Mouse (Mus musculus): Measurements from ENCODE around the gene Miox.

The Miox gene

DNA sequence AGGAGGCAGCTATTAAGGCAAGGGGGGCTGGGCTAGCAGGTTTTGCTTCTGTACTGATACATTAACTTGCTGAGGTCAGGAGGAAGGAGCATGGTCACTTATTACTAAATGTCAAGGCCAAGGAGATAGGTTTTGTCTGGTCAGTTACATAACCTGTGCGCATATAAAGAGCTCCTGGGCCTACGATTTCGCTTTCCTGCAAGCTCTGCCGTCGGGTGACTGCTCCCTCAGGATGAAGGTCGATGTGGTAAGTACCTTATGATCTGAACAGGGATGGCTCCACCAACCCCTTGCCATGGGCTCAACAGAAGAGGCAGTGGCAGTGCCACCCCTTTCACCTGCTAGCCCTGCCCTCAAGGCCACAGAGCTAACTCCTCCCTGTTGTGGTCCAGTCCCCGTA is at the start of gene Miox:
Gene Miox (plus strand): TSS at position 128 of the 400 bp plus-strand sequence.
- no peak for DNase-seq (ENCODE audit: low spot score)

GRCm38 (mm10) chr15:89285004-89285403 is 49.2 kb upstream of the Miox start:
- DNase-seq (ENCODE audit: low spot score): no peak

GRCm38 (mm10) chr15:89285478-89285877 is 48.7 kb upstream of the Miox start:
- DNase-seq (ENCODE audit: low spot score): no peak

GRCm38 (mm10) chr15:89286114-89286513 is 48.1 kb upstream of the Miox start:
- no peak for DNase-seq (ENCODE audit: low spot score)

DNA sequence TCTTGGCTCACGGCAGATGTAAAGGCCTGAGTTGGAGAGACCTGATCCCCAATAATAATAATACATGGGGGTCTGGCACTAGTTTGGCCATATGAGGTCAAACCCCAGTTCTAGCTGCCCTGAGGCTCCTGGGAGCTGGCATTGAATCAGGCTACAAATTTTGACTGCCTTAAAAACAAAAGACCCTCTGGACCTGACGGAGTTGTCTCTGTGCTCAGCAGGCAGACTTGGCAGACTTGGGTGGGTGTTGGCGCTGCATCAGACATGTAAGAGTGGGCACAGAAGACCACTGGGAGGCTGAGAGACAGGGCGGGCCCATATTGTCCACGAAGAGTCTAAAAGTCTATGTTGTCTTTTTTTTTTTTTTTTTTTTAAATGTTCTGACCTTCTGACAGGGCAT is 47.6 kb upstream of the Miox start:
- DNase-seq (ENCODE audit: low spot score): no peak

DNA sequence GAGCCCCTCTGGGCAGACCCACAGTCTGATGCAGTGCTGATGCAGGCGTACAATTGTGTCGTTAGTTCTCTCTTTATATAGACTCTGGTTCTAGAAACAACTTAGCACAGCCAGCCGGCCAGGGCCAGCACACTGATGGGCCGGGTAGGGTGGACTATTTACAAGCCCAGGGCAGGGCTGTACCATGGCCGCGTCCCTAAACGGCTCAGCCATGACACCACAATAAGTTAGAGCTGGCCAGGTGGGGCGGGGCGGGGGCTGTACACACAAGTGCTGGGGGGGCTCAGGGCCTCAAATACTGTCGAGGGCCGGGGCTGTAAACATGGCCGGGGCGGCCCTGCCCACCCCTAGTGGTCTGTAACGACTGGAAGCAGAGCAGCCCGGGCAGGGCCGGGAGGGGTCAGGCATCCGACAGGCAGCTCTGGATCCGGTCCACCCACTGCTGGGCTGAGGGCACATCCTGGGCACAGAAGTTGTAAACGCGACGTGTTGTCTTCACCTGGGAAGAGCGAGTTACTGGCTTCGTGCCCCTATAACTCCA is 45.9 kb upstream of the Miox start:
- no peak for DNase-seq (ENCODE audit: low spot score)

DNA sequence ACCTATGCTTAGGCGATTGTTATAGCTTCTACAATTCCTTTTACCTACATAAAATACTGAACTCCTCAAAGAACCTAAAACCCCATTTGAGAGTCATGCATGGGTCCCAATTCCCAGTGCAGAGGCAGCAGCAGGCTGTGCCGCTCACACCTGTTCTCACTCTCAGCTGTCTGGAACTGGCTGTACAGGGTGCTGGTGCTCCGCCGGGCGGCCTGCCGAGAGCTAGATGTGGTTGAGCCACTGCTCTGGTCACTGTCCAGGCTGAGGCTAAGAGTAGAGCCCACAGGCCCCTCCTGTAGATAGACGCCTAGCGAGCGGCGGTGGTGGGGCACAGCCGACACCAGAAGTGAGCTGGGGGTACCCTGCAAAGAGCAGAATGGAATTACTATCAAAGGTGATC is 44.7 kb upstream of the Miox start:
- no peak for DNase-seq (ENCODE audit: low spot score)

- no peak for DNase-seq (ENCODE audit: low spot score)
Observed at GRCm38 (mm10) chr15:89291521-89291920, 42.7 kb upstream of the Miox start.

- no peak for DNase-seq (ENCODE audit: low spot score)
Observed at GRCm38 (mm10) chr15:89292795-89293194, 41.4 kb upstream of the Miox start.

DNA sequence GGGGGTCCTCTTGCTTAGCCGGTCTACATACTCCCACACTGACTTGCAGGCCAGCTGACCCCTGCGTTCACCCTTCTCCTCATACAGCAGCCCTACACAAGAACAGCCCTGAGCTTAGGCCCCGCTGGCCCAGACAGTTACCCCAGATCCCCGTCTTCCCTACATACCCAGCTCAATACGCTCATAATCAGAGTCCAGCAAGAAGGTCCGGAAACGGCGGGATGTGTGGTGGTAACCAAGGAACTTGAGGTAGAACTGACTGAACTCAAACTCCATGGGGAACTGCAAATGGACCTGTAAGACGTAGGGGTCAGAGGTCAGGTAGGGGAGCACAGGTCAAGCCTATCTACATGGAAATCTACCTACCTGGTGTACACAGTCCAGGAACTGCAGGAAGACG is 40.4 kb upstream of the Miox start:
- DNase-seq (ENCODE audit: low spot score): no peak

GRCm38 (mm10) chr15:89295580-89296165 is 38.5 kb upstream of the Miox start:
- DNase-seq (ENCODE audit: low spot score): no peak

DNA sequence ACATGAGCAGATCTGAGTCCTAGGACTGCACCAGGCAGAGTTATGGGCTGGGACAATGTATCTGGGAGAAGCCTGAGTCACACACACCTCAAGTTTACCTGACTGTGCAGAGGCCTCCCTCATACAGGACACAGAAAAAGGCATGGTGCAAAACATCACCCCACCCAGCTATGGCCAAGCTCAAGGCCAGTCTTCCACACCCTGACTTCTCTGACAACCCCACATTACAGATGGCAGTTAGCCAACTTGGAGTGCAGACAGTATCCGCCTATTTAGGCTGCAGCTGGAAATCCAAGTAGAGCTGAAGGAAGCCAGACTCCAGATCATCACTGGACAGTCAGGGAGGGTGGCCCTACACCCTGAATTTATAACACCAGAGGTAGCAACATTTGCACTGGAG is 37.7 kb upstream of the Miox start:
- DNase-seq (ENCODE audit: low spot score): peak; percentile 81

- no peak for DNase-seq (ENCODE audit: low spot score)
Observed at GRCm38 (mm10) chr15:89297695-89298094, 36.5 kb upstream of the Miox start.

DNA sequence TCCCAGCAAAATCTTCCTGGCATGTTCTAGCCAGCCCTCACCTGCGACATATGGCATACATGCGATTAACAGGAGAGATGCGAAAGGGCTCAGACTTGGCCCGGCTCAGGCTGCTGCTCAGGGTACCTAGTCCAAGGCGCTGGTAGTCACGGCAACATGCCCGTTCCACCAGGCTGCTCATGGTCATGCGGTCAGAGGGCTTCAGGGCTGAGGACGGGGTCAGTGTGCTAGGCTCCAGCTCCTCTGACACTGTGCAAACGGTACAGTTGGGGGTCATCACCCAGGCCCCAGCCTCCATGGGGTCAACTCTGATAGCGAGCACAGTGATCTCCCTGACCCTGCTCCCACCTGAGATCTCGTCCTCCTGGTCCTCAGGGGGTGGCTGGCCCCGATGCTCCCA is 34.0 kb upstream of the Miox start:
- no peak for DNase-seq (ENCODE audit: low spot score)

GRCm38 (mm10) chr15:89300600-89300999 is 33.6 kb upstream of the Miox start:
- no peak for DNase-seq (ENCODE audit: low spot score)

DNA sequence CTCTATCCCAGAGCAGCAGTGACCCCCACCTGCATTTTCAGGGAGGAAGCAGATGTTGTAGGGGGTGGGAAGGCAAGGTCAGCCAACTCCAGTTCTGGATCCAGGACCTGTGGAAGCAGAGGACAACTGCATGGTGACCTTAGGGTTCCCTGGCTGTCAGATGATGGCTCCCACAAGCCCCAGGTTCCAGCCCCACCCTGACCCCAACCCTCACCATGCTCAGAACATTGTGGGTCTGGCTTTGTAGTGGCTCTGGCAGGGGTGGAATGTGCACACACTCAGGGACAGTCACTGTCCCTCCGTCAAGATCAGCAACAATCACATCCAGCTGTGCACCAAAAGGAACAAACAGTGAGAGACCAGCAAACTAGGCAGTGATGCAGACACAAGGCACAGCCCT is 28.2 kb upstream of the Miox start:
- no peak for DNase-seq (ENCODE audit: low spot score)

DNA sequence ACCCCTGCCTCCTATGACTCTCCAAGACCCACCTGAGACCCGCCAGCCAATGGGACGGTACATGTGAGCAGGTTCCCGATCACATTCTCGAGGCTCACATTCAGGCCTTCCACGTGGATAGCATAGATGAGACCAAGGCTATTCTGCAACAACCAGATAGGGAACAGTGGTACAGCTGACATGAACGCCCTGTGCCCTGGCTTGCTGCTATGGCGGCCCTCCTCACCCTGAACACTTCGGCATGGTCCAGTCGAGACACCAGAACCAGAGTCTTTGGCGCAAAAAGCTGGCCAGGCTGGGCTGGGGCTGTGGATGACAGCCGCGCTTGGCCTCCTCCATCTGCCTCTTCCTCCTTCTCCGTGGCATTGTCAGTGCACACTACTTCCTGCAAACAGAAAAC is 26.7 kb upstream of the Miox start:
- DNase-seq (ENCODE audit: low spot score): no peak

DNA sequence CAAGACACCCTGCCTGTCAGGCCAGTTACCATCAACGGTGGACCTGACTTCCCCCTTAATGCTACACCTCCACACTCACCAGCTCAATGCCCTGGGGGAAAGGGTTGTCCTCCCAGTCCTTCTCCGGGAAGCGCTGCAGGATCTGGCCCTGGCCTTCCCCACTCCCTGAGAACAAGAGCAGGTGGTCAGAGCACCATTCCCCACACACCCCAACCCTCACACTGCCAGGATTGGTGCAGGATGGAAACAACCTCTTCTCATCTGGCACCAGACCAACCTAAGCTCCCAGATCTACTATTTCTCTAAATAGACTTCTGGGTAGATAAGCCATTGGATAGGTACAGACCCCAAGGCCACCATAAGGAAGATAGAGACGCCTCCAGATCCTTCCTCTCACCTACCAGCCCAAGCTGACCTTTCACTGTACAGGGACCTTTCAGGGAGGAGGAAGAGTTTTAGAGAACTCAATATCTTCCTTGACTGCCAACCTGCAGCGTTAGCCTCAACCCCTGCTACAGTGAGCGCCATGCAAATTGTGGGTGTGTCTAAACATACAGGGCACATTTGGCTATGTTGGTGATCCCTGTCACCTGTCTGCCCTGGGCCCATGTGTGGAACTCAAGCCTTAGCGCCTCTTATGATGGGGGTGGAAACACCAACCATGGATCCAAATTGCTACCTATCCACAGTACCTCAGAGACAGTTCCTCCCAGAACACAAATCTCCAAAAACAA is 25.6 kb upstream of the Miox start:
- DNase-seq (ENCODE audit: low spot score): no peak

DNA sequence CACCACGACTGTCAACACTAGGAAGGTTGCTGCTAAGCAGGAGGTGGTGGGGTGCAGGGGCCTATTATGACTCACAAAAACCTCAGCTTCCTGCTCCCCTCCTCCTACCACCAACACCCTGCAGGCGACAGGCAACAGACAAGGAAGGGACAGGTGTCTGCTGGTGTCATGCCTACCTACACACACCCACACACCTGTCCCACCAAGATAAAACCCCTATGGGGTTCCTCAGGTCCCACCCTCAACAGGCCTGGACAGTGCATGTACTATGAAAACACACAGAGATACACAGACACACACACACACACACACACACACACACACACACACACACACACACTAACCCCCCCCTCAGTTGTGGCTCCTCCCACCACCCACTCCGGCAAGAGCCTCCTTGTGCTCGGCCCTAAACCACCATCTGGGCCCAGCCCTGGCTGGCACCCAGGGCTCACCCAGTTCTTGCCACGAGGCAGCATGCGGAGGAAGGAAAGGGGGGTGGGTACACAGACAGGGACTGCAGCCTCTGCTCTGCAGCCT is 24.2 kb upstream of the Miox start:
- DNase-seq (ENCODE audit: low spot score): peak; percentile 63

GRCm38 (mm10) chr15:89313359-89313758 is 20.8 kb upstream of the Miox start:
- no peak for DNase-seq (ENCODE audit: low spot score)

DNA sequence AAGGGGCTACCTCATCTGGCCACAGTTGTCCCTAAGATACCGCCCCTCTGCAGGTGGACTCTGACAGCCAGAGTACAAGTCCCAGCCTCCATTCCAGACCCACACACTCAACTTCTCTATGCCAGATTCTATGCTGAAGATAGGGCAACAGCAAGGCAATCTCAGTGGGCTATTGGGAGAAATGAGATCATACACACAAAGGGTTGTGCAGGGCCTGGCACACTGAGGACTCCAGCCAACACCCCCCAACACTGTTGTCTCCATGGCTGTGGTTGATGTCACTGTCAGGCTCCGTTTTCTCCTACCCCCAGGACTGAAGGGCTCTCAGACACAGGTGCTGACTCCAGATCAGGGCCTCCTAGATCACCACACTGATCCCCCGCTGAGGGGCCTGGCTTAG is 20.1 kb upstream of the Miox start:
- DNase-seq (ENCODE audit: low spot score): peak; percentile 66

- DNase-seq (ENCODE audit: low spot score): peak; percentile 72
Observed at GRCm38 (mm10) chr15:89314511-89315189, 19.5 kb upstream of the Miox start.

GRCm38 (mm10) chr15:89315190-89315731 is 18.9 kb upstream of the Miox start, which contains the start of gene Sbf1:
Gene Sbf1, minus strand, starts transcription at chr15:89315311.
- peak; percentile 99 for DNase-seq (ENCODE audit: low spot score)
